Mouse (Mus musculus) kidney, adult 11 months (tissue): ENCODE results near the gene Nccrp1.

Source experiments
- DNase-seq: peaks from one replicate; pipeline ENCODE4 v3.0.0; 2022

The Nccrp1 gene

DNA sequence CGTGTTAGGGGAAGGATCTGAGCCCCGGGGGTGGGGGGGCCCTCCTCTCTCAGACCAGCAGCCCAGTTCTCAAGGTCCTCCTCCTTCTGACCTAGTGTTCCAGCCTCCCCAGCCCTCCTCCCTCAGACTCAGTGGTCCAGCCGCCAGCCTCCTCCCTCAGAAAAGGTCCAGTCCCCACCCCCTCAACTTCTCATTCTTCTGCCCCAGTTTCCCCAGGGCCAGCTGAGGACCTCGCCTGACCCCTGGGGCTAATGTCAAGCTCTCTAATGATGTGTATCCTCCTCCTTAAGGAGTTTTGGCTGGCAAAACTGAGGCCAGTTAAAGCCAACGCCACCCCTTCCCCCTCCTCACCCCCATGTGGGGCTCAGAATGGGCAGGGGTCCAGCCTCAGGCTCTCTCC lies at the start of gene Nccrp1:
TSS of gene Nccrp1 (minus strand) at position 101 of the 400 bp plus-strand sequence.
- no peak for DNase-seq

DNA sequence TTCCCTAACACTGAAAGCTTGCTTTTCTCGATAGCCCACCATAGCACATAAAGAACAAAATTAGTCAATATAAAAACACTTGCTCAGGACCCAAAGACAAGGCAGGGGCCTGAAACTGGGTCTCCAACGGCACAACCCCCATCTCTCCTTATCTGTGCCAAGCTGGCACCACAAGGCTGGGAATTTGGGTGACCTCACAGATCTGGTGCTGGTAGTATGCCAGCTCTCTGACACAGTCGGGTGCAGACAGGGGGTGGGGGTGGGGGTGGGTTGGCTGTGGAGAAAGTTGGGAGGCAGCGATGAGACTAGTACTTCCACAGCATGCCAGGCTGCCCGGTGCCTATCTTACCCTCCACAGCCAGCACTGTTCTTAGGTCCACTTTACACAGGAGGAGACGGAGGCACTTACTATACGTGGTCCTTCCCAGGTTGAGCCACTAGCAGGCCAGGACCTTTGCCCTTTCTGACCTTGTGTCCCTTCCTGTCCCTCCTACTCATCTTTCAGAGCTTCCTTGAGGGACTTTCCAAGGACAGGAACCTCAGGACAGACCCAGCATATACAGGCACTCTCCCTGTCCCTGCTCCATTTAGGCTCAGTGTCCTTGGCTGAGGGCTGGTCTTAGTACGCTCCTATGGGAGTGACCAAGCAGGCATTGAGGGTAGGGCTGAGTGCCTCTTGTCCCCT lies 48.8 kb upstream of the Nccrp1 start:
- no peak for DNase-seq

DNA sequence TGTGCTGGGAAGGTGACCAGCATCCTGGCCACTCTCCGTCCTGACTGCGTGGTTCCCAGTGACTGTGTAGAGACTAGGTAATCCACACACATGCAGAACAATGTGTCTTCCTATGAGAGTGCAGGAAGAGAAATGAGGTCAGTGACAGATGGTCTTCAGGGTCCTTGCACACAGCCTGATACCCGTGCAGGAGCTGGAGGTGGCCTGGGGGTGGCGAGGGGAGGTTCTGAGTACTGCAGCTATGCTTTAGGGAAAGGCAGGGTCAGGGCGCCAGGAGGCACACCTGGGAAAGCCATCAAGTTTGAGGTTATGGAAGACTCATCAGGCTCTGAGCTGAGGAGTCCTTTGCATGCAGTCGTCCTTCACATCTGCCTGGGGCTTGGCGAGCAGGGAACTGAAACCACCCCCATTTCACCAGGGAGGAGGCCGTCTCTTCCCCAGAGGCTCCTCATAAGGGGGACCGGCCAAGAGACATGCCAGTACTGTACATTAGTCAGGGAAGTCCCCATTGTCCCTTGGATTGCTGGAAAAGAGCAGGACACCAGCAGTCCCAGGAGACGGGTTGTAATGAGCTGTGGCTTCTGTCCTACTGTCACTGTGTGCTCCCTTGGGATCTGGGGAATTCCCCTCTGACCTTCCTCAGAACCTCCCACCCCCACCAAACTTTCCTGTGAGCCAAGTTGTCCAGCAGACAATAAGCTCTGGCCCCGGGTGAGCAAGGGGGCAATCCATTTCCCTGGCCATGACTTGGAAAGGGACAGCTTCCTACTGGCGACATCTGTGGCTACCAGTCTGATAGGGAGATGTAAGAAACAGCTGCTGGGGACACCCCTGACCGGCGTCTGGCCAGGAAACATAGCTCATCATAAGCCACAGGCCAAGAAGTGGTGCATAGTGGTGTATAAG lies 46.4 kb upstream of the Nccrp1 start:
- DNase-seq, result peak; percentile 67

- DNase-seq, result no peak
Measured at GRCm38 (mm10) chr7:28591862-28592261, 44.8 kb upstream of the Nccrp1 start.

DNA sequence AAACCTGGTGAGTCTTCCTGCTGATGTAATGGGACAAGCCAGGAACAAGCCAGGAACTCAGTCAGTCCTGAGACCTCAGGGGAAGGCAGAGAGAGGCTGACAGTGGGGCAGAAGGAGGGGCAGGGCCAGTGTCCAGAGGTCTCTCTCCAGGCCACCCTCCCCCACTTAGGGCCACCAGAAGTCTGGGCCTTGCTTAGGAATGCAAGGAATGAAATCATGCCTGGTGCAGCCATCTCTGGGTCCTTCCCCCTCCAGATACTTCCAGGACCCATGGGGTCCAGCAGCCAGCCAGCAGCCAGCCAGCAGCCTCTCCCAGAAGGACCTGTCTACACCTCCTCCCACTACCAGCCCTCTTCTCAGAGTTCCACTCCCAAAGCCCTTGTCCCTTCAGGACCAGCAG lies 40.6 kb upstream of the Nccrp1 start:
- DNase-seq, result peak; percentile 82

DNA sequence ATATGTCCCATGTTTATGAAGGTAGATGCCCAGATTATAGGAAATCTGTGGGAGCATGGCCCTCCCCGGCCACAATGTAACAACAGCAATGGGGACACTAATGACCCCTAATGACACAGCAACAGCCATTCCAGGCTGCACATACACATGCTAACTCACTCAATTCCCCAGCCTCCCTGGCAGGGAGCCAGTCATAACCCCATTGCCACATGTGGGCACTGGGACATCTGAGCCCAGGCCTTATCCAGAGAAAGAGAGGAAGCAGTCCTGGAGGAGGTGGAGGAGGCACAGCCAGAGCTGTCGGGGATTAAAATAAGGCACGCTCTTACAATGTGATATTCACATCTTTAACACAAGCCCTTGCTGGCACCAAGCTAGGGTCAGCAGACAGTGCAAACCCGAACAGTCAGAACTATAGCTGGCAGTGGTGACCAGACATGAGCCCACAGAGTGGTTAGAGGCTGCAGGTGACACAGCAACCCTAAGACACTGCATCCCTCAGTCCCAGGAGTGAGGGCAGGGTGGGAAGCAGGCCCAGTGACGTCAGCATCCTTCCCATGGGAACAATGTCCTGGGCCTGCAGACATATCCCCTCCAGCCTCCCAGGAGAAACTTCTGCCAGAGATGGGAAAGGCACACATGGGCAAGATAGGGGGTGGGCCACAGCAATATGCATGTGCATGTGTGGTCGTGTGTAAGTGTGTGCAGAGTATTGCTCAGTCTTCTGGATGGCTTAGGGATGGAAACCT lies 39.8 kb upstream of the Nccrp1 start:
- no peak for DNase-seq

- no peak for DNase-seq
Measured at GRCm38 (mm10) chr7:28585001-28585400, 37.9 kb upstream of the Nccrp1 start.

- no peak for DNase-seq
Measured at GRCm38 (mm10) chr7:28584468-28584867, 37.4 kb upstream of the Nccrp1 start.

DNA sequence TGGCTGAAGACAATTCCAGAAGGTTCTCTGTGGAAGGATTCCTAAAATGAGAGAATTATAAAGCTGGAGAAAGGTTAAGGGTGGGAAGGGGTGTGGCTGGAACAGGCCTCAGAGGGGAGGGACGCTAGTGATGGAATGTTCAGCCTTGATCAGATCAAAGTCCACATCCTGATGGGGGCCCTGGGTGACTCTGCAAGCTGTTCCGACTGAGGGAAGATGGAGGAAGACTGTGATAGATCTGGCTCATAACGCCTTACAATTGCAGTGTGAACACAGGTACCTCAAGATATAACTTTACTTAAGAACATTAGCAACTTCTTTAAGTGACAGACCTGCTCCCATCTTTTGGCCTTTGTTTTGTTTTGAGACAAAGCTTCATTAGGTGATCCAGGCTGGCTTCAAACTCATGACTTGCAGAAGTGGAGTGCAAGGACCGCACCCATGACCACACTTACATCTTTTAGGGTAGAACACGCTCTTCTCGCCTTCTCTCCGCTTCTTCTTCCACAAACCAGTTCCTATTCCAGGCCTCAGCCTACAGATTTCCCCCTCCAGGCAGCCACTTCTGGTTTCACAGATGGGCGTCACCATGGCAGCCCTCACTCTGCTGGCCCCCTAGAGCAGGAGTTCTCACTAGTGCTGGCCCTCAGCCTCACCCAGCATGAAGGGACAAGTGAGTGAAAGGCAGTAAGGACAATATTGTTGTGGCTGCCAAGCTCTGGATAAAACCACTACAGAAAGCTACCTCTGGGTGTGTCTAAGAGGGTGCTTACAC lies 36.7 kb upstream of the Nccrp1 start:
- no peak for DNase-seq

GRCm38 (mm10) chr7:28582841-28583240 lies 35.8 kb upstream of the Nccrp1 start:
- DNase-seq, result no peak

GRCm38 (mm10) chr7:28581721-28582120 lies 34.7 kb upstream of the Nccrp1 start:
- no peak for DNase-seq

- no peak for DNase-seq
Measured at GRCm38 (mm10) chr7:28579826-28580225, 32.8 kb upstream of the Nccrp1 start.

GRCm38 (mm10) chr7:28578543-28579053 lies 31.5 kb upstream of the Nccrp1 start:
- DNase-seq, result no peak

DNA sequence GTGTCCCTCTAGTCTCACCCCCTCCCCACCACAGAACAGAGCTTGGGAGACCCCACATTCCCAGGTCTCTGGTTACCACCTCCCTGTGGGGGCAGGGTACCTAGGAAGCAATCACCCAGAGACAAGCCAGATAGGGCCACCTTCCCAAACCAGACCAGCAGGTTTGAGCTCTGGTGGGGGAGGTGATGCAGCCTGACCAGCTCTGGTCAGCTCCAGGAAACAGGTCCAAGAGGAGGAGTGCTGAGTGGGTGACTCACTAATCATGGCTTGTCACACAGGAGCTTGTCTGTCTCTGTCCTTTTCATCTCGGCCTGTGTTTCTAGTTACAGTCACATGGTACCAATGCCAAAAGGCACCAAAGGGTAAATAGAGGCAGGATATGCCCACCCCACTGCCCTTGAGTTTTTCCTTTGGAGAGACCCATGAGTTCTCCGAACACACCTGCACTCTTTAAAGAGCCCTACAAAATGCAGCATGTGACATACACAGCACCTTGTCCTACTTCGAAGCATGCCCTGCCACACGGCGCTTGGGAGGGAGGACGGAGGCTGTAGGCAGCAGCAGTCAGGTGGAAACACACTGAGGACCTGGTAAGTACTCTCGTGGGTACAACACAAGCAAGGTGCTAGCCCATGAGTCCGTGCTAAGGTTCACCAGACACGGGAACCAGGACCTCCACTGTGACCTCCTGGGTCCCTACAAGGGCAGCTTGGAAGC lies 30.9 kb upstream of the Nccrp1 start:
- DNase-seq, result peak; percentile 89

- DNase-seq, result peak; percentile 85
Measured at GRCm38 (mm10) chr7:28576271-28576914, 29.3 kb upstream of the Nccrp1 start.

GRCm38 (mm10) chr7:28575597-28575996 lies 28.5 kb upstream of the Nccrp1 start:
- DNase-seq, result no peak

- no peak for DNase-seq
Measured at GRCm38 (mm10) chr7:28573236-28573635, 26.2 kb upstream of the Nccrp1 start.

DNA sequence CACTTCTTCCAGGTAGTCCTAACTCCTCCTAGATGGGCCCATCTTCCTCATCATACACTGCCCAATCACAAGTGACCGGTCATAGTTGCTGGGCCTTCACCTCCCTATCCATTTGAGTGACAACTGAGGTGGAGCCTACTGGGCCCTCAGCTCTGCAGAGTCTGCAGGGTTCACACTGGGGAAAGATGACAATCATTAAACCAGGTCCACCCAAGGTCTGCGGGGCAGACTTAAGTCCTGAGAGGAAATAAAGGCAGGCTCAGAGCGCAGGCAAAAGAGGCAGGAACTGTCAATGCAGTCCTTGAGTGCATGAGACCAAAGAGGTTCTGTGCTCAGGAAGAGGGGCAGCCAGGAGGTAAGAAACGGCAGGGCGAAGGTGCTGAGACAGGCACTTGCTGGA lies 25.6 kb upstream of the Nccrp1 start:
- DNase-seq, result peak; percentile 77

- no peak for DNase-seq
Measured at GRCm38 (mm10) chr7:28570982-28571682, 24.1 kb upstream of the Nccrp1 start.

DNA sequence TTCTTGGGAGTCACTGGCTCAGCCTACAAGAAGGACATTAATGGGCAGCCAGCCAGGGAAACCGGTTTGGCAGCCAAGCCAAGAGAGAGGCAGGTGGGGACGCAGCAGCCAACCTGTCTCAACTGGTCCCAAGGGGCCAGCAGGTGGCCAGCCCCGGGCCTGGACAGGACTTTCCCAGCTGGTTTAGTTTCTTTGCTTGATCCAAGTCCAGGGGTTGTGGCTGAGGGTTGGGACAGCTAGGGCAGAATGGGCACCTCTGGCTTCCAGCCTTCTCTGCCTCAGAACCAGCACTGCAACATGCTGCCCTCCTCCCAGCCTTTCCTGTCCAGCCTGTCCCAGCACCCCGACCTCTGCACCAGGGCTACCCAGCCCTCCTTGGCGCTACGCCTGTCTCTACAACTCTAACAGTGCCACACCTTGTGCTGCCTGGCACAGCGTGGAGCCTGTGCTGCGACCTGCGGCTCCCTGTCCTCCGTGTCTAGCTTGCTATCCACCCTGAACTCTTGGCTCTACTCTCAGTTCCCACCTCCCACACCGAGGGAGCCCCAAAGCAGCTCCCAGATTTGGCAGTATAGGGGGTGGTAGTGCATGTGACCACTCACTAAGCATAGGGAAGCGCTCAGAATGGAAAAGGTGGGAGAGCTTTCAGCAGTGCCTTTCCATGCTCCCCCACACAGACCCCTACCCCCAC lies 23.4 kb upstream of the Nccrp1 start:
- DNase-seq, result peak; percentile 97
